Mouse (Mus musculus) regulatory T cell (primary cell): ENCODE measurements around the gene Plgrkt.

Experiments used
- in situ Hi-C: fragments of 300-600 bp; cut with MboI, MseI; formaldehyde crosslinking; loops from one replicate; pipeline ENCODE4 v1.15.1; 2025; ENCODE audit warnings: high pct_unique_total_duplicates

Gene Plgrkt

DNA sequence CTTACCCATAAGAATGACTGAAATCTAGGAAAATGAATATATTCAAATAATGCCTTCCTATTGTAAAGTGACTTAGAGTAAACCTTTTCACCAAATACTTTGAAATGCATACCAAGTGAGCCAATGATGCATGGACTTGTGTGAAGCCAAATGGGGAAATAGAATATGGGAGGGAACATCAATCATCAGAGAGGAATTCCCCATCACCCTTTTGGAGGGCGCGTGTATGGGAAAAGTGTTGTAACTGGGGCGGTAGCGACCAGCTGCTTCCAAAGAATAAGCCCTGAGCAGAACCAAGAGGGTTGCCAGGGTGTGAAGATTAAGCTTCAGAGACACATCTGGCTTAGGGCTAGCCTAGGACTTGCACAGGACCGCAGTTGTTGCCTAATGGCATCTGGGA, 16.2 kb upstream of the Plgrkt start:
- in situ Hi-C loops = loop anchor here (10.0 kb wide), 1 partner anchor 71 kb away; no protein-coding TSS in a partner anchor

GRCm38 (mm10) chr19:29379839-29380603, 12.8 kb upstream of the Plgrkt start:
- in situ Hi-C loops = loop anchor here (10.0 kb wide), 1 partner anchor 75 kb away; no protein-coding TSS in a partner anchor

- in situ Hi-C loops = no loop called here
Measured at GRCm38 (mm10) chr19:29376382-29376781, 9.2 kb upstream of the Plgrkt start.

DNA sequence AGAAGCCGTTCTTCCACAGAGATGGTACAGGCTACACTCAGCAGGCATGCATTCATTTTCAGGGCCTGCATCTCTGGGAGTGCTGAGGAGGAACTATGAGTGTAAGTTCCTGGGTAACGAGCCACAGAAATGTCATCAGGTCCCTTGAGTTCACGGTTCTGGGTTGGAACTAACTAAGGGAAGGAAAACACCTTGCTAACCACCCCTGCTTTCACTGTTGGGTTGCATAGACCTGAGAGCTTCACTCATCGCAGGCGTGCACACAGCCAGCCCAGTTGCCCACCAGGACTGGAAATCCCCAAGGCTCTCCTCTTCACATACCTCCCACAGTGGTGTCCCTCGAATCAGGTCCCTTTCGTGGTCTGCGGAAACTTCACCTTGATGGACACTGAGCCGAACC, 7.8 kb upstream of the Plgrkt start:
- in situ Hi-C loops = no loop called here

DNA sequence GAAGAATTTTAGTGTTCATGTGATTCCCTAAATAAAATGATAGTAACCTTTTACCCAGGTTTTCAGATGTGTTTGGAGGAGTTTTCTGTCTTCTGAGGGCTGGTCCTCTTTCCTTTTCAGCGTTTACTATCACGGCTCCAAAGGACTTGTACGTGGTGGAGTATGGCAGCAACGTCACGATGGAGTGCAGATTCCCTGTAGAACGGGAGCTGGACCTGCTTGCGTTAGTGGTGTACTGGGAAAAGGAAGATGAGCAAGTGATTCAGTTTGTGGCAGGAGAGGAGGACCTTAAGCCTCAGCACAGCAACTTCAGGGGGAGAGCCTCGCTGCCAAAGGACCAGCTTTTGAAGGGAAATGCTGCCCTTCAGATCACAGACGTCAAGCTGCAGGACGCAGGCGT, 6.2 kb upstream of the Plgrkt start:
- in situ Hi-C loops = no loop called here

DNA sequence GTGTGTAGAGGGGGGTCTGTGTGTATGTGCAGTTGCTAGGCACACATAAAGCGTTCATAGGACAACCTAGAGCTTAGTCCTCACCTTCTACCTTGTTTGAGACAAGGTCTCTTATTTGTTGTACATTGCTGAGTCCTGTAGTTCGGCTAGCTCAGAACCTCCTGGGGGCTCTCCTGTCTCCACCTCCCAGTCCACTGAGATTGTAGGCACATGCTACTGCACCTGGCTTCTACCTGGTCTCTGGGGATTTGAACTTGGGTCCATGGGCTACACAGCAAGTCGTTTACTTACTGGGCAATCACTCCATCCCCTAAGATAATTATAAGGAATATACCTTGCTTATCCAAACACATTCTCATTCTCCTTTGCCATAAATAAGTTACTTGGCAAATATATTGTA, 5.4 kb upstream of the Plgrkt start:
- in situ Hi-C loops = no loop called here

DNA sequence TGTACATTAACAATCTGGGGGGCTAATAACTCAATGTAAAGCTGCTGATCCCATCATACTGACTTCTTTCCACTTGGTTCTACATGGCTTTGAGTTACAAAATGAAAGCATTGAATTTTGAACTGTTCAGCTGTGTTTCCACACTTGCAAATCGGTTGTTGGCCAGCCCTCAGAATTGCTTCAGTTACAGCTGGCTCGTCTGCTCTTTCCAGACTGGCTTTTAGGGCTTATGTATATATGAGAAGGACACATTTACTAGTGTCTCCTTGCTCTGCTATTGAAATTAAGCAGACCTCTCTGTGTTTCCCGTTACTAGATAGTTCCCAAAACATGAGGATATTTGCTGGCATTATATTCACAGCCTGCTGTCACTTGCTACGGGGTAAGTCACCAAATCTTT, 4.9 kb upstream of the Plgrkt start:
- in situ Hi-C loops = no loop called here

DNA sequence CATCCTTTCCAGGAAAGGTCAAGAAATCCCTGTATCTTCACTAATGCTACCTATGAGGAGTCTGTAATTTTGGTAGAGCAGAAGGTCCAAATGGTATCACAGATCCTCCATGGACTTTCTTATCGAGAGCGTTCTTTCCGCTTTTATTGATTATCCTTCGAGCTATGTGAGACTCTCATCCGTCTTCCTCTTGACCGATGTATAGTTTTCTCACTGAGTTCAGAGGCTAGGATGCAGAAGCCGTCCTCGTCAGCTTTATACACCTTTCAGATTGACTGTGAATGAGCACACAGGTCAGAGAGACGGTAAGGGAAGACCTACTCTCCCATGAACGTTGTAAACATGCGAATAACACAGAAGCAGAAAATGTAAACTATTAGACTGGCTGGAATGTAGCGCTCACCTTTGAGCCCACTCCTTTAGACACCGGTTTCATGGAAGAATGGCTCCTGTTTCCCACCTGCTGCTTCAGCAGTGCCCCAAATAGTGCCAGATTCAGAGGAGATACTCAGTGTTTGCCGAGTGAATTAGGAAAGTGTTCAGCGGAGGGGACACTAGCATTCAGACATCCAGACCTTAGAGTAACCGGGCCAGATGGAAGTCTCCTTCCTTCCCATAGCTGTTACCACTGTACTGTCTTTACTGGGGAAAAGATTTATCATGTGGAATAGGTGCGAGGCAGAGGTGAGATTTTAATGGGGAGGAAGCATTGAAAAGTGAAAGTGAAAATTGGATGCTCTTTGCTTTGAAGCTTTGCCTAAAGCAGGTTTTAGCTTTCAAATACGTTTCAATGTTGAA, 4.3 kb upstream of the Plgrkt start:
- in situ Hi-C loops = no loop called here

DNA sequence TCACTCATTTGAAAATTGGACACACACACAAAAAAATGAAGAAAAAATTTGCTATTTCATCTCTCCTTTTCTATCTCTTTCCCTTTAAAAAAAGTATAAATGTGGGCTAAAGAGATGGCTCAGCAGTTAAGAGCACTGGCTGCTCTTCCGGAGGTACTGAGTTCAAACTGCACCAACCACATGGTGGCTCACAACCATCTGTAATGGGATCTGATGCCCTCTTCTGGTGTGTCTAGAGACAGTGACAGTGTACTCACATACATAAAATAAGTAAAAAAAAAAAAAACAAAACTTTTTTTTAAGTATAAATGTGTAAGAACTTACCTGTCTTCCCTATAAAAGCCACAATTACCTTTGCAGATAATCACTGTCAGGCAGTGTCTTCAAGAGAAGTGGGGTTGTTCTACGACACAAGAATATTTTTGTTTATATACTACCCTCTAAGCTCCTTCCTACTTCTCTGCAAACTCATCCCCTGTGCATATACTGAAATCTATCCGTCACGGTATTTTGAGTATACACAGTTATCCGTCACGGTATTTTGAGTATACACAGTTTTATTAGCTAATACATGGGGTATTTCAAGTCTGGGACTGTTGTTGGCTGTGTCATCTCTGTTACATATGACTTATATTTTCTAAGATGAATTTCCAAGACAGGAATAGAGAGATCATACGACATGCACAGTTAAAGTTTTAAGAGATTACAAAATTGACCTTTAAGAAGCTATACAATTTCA, 3.5 kb upstream of the Plgrkt start:
- in situ Hi-C loops = no loop called here

GRCm38 (mm10) chr19:29370112-29370511, 2.9 kb upstream of the Plgrkt start:
- in situ Hi-C loops = no loop called here

DNA sequence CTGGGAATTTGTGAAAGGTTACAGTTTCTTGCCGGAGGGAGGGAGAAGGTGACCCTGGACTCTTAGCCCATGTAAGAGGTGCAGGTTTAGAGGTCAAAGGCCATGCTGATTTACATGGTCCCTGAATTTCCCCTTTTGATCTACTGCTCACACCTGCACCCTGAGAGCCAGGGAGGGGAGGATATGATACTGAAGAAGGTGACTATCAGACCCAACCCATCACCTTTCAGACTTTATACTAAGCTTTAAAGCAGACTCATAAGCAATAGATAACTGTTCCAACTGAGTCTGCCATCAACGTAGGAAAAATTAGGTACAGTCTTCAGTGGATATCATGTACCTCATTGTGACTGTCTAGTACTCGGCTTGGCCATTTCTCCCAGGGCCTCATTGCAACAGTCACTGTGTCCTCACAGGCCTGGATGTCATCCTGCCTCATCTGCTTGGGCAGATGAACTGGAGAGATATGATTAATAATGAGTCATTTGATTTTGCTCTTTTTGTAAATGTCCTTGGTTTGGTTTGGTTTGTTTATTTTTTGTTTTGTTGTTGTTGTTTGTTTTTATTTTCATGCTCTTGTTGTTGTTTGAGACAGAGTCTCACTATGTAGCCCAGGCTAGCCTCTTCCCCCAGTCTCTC, 1.6 kb upstream of the Plgrkt start:
- in situ Hi-C loops = no loop called here

DNA sequence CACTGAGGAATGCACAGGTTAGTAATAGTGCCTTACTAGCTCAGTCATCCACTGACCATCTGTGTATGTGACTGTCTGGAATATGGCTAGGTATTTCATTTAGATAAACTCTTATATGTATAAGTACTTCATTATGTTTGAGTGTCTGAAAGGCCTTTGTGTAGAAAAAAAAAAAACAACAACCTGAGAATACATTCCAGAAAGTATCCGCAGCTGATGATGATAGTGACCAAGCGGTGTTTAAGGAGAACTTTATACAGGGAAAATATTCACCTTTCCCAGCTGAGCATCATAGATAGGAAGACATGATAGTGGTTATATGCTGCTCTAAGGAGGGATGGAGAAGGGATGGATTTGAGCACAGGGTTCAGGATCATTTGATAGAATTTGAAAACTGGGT, 851 bp upstream of the Plgrkt start:
- in situ Hi-C loops = no loop called here

DNA sequence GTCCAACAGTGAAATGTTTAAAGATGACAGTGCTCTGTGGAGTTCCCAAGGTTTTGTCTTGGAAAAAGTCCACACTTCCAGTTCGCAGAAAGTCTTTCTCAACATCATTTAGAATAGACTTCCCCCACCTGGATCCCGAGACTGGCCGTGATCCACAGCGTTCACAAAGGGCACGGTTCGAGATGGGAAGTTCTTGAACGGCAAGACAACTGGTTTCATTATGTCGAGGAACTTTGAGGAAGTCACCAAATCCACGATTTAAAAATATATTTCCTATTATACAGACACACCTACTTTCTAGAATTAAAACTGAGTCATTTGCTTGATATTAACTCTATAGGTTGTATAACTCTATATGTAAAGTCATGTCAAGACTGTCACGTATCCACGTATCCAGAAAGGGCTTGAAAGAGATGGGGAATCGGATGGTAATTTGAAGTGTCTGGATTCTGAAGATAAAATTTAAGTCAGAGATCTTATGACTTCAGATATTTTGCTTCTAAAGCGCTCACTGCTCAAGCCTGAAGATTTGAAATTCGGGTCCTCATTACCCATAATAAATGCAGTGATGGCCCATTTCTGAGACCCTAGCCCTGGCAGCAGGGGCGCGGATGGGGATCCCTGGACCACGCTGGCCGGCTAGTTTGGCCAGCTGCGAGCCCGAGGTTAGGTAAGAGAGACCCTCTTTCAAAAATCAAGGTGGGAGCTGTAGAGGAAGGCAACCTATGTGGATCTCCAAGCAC, 793 bp downstream of the Plgrkt start:
- in situ Hi-C loops = no loop called here

GRCm38 (mm10) chr19:29365105-29365504, 2.1 kb downstream of the Plgrkt start:
- in situ Hi-C loops = no loop called here

DNA sequence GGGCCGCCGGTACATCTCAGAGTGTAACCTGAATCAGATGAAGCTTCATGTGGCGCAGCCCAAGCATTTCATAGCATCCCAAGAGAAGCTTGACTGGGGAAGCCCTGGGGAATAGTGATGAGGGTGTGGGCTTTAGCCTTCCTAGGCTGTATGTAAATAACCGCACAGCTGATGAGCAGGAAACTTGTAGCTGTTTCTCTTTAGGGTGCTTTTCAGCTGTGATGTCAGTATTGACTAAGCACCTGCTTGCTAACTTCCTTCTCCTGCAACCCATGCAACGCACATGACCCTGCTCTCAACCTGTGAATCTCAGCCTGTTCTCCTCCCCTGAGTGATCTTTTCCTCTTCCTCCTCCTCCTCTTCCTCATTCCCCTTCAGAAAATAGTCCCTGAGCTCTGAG, 3.1 kb downstream of the Plgrkt start:
- in situ Hi-C loops = no loop called here

GRCm38 (mm10) chr19:29363557-29363956, 3.6 kb downstream of the Plgrkt start:
- in situ Hi-C loops = no loop called here

- in situ Hi-C loops = no loop called here
Measured at GRCm38 (mm10) chr19:29362173-29362930, 4.8 kb downstream of the Plgrkt start.

- in situ Hi-C loops = no loop called here
Measured at GRCm38 (mm10) chr19:29361468-29362130, 5.6 kb downstream of the Plgrkt start.

DNA sequence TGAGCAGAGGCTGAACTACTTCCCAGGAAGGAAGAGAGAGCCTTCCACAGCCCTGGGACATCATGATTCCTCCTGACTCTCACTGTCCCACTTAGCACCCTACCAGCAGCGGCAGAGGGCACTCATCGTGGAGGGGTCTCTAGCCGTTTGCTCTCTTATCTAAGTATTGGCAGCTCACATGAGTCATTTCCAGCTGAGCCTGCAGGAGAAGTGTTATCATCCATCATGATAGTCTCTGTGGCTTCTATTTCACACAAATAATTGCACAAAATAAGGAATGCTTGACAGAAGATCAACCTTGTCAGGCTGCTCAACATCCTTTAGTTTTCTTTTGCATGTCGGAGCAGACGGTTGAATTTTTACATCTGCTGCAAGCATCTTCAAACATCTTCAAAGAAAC, 6.9 kb downstream of the Plgrkt start:
- in situ Hi-C loops = no loop called here

DNA sequence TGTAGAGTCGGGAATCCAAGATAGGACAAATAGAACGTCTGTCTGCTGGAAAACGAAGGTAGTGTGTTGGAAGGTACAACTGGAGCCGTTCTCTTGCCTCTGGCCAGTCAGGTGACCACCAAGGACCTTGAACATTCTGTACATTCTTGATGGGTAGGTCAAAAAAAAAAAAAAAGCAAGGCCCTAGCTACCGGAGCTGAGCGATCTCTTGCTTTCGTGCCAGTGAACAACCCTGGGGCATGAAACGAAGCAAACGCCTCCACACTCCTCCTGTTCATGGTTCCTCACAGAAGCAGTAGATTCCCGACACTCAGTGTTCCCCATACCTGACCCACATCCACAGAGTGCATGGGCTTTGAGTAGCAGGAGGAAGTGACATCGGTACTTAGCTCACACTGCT, 10.9 kb downstream of the Plgrkt start:
- in situ Hi-C loops = loop anchor here (10.0 kb wide), 2 partner anchors 51 to 811 kb away; no protein-coding TSS in a partner anchor
